Mouse (Mus musculus) erythroblast, embryonic 14.5 days (primary cell): ENCODE measurements around the gene Pdxp.

ENCODE experiments used
- GATA1 ChIP-seq: IDR thresholded peaks from 2 replicates; pipeline ENCODE4 v1.6.1; 2012; ENCODE audit warnings: low read length, inconsistent platforms, mixed read lengths
- TAL1 ChIP-seq: IDR thresholded peaks from 3 replicates; pipeline ENCODE4 v1.6.1; 2012; ENCODE audit warnings: low read length, inconsistent platforms, mixed read lengths

DNA sequence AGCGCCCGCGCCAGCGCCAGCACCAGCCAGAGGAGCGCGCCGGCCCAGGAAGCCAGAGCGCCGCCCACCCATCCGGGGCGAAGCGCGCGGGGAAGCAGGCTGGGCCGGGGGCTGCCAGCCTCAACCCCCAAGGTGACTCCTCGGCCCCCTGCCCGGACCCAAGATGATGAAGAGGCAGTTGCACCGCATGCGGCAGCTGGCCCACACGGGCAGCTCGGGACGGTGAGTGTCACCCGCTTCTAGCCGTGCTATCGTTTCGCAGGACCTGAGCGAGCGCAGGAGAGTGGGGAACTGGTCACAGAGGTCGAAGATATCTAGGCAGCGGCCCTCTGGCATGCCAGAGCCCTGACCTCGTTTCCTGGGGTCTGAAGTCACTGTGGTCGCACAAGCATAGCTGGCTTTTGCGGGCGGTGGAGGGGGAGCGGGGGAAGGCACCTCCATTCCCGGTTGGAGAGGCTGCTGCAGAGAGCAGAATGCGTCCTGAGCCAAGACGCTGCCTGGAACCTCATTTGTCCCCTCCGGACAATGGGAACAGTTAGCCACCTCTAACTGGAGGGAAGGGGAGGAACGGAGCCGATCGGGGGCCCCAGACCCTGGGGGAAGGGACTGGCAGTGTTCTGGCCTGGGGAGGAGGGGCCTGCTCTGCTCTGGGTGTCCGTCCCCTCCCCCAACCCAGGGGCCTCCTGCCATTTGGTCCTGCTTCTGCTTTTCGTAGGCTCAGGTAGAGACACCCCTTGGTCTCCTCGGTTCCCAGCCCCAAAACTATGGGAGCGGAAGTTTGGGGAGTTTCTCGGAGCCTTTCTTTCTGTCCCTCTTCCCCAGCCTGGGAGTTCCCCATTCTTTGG is 13.8 kb upstream of the Pdxp start, which contains the start of gene Sh3bp1:
- TF ChIP-seq GATA1 (no peak), TAL1 (no peak)
